Mouse (Mus musculus) ovary, adult 18-20 months (tissue): ENCODE measurements around the gene Nrbp1.
"Not testable (repeated sequence)": the region's sequence is repeated elsewhere in the genome, so short reads cannot be mapped to it uniquely, and the experiment has no call there.

ENCODE experiments used
- DNase-seq: peaks from one replicate; pipeline ENCODE4 v3.0.0; 2022; ENCODE audit warnings: low spot score, mixed read lengths

The Nrbp1 gene

DNA sequence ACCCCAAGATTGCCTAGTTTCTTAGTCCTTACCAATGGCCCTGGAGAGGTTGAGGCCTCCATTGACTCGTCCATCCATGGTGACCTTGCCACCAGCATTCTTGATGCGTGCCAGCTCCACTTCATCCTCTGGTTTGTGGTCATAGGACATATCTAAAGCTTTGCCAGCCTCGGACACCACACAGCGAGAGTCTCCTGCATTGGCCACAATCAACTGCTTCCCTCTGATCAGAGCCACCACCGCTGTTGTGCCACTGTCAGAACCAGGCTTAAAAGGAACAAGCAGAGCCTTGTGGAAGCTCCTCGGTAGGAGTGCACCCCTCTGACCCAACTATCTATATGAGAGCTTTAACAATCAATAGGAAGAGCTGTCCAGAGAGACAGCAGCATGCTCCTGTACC is 36.2 kb upstream of the Nrbp1 start:
- no peak for DNase-seq

DNA sequence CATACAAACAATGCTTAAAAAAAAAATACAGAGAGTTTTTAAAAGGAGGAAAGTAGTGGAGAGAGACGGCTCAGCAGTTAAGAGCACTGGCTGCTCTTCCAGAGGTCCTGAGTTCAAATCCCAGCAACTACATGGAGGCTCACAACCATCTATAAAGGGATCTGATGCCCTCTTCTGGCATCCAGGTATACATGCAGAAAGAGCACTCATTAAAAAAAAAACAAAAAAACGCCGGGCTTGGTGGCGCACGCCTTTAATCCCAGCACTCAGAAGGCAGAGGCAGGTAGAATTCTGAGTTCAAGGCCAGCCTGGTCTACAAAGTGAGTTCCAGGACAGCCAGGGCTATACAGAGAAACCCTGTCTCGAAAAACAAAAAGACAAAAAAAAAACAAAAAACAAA is 24.1 kb upstream of the Nrbp1 start:
- not testable (repeated sequence) for DNase-seq

DNA sequence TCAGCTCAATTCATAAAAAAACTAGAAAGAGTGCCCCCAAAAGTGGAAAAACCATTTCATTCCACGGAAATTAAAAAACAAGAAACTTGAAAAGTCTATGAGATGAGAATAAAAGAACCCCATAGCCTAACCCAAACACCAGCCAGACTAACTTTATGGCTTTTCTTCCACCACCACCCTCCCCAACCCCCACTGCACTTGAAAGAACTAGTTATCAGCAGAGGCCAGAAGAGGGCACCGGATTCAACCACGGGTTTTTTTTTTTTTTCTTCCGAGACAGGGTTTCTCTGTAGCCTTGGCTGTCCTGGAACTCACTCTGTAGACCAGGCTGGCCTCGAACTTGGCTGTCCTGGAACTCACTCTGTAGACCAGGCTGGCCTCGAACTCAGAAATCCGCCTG is 22.4 kb upstream of the Nrbp1 start:
- DNase-seq: no peak

DNA sequence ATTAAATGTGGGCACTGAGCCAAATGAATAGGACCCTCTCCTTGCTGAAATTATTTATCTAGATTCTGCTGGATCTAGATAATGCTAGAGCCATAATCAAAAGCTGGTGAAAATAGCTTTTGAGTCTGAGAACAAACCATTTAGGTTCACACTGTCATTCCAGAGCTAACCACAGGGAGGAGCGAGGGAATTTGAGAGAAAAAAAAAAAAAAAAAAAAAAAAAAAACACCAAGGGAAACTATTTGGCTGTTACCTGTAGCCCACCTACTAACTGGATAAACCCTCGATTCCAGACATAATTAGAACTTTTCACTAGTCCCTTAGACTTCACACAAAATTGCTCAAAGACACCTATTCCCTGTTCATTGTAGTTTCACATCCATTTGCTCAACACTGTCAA is 21.6 kb upstream of the Nrbp1 start:
- DNase-seq: no peak

DNA sequence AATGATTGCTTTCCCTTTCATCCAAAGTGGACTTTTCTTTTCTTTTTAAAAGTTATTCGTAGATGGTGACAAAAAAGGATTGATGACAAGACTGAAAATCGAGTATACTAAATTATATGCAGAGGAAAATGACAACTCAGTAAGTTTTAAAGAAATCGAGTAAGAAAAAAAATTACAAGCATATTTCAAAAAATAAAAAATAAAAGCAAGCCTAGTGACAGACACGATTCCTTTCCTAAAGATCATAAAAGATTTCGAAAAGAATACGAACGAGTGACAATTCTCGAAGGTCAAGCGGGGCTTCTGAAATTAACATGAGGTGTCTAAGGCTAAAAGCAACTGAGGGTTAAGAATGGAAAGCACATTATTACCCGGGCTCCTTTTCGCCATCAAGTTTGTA is 21.2 kb upstream of the Nrbp1 start:
- no peak for DNase-seq

DNA sequence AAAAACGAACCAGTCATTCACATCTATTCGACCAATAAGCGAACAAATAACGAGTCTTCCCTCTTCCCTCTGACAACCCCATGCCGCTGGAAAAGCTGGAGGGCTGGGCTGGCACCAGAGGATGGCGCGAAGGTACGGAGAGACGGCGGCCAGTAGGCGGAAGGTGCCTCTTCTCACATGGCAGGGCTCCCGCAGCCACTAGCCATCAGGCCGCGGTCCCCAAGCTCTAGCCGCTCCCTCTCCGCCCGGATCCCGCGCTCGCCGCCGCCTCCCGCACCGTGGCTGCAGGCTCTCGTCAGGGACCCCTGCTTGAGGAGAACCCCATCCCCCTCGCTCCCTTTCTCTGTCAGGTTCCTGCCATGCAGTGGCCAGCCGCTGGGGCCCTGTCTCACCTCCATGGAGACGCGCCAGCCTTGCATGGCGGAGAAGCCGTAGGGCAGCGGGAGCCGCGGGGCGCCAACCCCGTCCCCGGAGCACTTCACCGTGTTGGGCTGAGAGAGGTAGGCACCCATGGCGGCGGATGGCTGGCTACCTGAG is 20.7 kb upstream of the Nrbp1 start:
- DNase-seq: peak; percentile 29

DNA sequence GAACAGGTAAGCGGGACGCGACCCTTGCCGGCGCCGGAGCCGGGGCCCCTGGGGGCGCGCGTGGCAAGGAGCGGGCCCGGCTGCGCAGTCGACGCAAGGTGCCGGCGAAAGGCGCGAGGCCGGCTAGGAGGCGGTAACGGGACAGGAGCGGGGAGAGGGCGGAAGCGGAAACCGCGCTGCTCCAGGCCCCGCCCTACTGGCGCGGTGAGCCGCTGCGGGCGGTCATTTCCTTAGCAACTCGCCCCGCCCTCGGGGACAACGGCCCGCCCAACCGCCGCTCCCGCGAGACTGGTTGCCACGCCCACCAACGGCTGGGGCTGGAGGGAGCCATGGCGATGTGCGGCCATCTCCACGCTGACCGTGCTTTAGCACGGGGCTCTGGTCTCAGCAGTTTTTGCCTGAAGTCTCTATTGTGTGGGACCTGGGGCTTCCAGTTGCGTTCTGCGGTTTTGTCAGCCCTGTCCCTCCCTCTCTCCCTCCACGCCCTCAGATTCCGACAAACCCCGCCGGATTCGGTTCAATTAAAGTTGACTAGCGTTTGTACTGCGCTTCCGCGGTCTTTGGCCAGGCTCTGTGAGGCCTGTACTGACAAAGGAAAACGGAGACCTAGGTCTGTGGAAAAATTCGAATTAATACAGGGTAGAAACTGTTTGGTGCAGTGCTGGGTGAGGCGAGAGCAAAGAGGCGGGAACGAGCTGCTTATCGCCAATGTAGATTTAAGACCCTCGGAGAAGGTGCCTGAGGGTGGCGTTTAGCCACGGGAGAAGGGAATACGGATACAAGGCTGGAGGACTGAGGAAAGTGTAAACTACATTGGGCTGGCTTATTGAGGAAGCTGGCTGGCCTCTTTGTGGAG is 20.0 kb upstream of the Nrbp1 start, which contains the start of gene Ppm1g:
Gene Ppm1g, minus strand, starts transcription at position 240 of the 856 bp plus-strand sequence.
- peak; percentile 94 for DNase-seq

DNA sequence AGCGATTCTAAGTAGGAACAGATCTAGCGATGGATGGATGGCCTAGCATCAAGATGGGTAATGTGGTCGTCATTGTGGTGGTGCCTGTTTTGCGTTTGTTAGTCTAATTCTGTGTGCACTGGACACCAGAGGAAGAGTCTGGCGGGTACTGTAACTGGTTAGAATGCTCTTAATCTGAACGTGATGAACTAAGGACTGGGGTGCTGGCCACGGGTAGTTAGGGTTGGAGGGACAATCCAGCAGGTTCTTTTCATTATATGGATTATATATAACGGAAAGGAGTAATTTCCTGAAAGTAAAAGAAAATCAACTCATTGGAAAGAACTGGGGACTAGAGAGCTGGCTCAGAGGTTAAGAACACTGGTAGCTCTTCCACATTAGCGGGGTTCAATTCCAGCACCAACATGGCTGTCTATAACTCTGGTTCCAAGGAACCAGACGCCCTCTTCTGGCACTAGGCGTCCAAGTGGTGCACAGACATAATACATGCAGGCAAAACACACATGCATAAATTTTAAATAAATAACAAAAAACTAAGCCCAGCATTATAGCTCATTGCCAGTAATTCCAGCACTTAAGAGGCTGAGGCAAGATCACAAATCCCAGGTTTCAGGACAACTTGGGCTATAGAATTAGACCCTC is 19.2 kb upstream of the Nrbp1 start:
- DNase-seq: no peak

DNA sequence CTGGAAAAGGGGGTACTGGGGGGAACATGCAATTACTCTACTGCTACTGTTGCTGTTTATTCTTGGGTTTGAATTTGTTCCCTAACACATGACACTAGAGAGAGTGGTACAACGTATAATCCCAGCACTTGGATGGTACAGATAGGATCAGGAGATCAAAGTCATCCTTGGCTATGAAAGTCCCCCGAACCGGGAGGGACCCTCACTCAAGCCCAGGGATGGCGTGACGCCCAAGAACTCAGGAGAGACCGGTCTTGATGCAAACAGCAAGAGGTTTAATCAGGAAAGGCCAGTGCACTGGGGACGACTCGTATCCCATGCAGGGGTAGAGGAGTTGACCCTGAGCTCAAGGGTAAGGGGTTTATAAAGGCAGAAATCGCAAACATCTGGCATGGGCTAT is 18.0 kb upstream of the Nrbp1 start:
- DNase-seq: no peak

DNA sequence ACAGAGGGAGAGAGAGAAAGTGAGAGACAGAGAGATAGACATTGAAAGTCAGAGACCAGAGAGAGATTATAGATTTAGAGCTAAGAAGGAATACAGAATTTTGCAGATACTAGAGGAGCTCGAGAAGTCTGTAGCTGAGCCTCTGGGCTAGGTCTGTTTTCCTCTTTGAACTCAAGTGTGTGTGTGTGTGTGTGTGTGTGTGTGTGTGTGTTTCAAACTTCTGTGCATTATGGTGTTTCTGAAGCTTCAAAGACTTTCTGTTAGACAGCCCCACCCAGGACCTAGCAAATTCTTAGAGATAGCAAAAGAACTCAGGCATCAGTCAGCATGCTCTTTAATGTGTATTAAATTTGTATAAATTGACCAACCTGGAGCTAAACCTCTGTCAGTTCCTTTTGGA is 14.0 kb upstream of the Nrbp1 start:
- no peak for DNase-seq

DNA sequence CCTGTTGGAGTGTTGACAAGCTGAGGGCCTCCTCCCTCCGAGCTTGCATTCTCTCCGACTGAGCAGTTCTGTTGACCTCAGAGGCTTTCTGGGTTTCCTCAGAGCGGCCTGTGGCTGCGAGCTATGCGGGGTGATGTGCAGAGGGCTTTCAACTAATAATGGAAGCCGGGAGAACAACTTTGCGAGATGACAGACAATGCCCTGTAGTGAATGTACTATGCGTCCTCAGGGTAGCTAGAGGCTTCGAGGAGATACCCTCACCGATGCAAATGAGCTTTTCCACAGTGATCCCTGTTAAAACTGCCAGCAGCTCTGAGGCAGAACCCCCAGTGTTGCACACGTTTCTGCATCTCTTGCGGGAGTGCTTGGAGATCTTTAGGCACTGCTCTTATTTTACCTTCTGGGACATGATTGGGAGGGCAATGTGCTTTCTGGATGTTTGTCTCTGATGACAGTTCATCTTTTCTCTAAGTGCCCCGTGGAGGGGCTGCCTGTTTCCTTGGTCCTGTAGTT is 914 bp downstream of the Nrbp1 start:
- DNase-seq: no peak

DNA sequence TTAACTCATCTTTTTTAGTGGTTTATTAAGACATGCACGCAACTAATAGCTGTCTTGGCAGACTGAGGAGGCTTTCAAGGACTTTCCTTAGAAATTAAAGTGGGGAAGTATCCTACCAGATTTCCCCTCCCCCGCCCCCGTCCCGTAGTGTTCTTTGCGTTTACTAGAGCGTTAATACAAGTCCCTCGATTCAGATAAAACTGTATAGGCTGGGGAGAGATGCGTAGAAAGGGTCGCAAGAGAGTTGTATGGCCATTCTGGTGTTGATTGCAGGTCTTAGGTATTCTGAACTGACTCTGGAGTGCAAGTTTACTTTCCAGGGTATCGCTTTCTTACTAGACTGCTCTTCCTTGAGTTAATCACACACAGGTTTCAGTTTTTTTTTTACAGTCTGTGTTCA is 1.5 kb downstream of the Nrbp1 start:
- DNase-seq: no peak

DNA sequence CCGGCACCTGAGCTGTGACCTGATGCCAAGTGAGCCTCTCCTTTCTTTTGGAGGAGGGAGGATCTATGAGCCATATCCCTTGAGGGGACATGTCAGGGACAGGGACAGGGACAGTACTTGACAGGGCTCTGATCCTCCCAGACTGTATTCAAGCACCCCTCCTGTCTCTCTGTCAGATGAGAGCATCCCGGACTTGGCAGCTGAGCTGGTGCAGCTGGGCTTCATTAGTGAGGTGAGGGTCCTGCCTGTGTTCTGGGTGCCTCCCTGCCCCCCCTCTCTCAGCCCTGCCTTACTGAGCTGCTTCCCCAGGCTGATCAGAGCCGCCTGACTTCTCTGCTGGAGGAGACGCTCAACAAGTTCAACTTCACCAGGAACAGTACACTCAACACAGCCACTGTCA is 10.1 kb downstream of the Nrbp1 start:
- no peak for DNase-seq

DNA sequence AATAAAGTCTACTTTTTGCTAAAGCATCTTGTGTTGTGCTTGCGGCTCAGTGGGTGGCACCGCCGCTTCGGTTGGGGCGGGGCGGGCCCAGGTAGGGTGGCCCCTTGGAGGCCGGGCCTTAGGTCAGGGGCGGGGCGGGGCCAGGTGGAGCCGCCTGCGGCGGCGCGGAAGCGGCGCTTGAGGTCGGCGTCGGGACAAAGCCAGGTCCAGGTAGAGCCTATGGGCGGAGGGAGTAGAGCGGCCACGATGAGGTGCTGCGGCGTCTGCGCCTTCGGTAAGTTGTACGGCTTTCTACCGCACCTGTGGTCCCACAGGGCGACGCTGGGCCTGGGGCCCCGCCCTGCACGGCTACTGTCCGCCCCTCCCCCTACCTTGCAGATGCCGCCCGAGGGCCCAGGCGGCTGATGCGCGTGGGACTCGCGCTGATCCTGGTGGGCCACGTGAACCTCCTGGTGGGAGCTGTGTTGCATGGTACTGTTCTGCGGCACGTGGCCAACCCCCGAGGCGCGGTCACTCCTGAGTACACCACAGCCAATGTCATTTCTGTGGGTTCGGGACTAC is 11.0 kb downstream of the Nrbp1 start, which contains the start of gene Krtcap3:
Gene Krtcap3, plus strand, starts transcription at position 151 of the 561 bp plus-strand sequence.
- no peak for DNase-seq

DNA sequence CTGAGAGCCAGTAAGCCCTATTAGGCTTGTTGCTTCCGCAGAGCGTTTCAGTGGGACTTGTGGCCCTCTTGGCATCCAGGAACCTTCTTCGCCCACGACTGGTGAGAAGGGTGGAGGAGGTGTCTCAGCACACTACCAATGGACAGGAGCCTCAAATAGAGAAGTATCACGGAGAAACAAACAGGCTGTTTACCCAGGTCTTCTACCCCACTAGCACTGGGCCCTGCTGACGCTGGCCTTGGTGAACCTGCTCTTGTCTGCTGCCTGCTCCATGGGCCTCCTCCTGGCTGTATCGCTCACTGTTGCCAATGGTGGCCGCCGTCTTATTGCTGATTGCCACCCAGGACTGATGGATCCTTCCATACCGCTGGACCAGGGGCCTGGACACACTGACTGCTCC is 11.5 kb downstream of the Nrbp1 start:
- no peak for DNase-seq

DNA sequence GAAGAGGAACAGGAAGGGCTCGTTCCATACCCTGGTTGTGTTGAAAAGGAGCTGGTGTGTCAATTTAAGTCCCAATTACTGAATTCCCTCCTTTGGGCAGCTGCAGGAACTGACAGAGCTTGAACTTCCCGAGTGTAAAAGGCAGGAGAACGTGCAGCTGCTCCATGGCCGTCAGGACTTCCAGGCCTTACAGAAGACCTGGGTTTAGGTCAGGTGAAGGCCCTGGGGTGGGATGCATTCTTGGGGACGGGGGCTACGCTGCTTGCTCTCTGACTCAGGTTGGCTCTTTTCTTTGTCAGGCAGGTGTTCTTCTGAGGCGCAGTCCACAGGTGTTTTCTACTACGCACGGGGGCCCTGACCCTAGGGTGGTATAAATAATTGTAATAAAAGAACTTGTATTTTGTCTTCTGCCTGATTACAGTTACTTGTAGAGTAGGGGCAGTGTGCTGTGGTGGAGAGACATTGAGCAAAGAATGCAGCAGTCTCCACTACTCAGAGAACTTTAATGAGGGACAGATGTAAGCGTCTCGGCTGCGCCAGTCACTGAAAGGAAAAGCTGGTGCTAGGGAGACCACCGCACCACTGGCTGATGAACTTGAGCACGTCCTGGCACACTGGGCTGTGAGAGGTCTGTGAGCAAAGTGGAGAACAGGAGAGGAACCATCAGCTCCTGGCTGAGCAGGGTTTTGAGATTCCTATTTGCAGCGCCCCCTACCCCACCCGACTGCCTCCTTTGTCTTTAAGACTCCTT is 12.3 kb downstream of the Nrbp1 start:
- no peak for DNase-seq

DNA sequence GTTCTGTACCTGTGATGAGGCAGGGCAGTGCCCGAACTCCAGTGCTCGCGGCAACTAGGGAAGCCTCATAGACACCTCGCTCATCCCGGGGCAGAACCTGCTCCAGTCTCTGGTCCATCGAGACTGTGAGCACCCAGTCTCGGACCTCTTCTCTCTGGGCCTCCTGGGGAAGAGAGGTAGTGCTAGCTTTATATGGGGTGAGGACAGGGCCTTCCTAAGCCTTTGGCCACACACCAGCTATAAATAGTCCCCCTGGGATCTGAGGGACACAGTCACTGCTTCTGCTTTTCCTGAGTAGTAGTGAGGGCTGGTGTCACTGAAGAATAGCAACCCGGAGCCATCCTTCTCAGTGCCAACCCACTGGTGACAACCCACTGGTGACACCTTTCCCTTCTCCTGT is 13.1 kb downstream of the Nrbp1 start:
- DNase-seq: no peak

DNA sequence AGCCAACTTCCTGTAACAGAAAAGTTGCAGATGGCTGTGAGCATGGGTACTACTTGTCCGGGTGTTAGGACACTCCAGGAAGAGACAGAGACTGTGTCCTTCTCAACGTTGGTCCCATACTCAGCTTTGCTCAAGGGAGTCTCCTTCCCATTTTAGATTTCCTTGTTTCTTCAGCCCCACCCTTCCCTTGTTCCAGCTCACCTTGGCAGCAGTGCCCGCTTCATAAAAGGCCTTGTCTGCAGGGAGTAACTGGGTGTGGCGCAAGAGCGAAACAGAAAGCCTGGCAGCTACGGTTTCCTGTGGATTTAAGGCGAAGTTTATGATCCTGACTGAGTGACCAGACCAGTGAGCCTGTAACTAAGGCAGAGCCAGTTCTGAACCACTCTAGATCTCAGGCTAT is 13.8 kb downstream of the Nrbp1 start:
- DNase-seq: no peak

DNA sequence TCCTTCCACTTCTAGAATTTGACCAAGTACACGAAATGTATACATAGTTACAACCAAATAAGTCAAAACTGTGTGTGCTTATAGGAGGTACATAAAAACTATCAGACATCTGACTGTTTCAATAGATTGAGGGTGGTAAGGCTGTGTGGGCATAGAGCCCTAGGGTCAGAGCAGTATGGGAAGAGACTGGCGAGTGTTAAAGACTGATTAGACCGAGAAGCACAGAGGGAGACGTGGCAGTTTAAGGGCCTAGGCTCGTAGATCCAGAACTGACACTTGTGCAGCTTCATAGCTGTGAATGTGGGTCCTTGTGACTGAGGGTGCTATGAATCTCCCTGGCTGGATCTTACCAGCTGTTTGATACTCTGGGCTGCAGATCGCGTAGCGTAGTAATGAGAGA is 14.2 kb downstream of the Nrbp1 start:
- DNase-seq: no peak

DNA sequence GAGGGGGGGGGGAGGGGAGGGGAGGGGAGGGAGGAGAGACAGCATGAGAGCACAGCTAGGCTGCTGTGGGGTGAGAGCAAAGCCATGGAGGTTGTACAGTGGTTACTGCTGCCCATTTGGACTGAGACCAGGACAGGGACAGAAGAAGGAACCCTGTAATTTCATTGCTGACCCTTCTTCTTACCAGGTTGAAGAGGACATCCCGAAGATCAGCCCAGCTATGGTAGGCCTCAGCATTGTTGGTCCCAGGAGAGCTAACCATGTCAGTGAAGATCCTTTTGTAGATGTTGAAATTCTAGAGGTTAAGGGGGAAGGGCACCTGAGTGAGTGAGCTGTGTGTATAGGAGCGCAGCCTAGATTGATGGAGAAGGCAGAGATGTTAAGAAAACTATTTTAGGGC is 14.7 kb downstream of the Nrbp1 start:
- no peak for DNase-seq

DNA sequence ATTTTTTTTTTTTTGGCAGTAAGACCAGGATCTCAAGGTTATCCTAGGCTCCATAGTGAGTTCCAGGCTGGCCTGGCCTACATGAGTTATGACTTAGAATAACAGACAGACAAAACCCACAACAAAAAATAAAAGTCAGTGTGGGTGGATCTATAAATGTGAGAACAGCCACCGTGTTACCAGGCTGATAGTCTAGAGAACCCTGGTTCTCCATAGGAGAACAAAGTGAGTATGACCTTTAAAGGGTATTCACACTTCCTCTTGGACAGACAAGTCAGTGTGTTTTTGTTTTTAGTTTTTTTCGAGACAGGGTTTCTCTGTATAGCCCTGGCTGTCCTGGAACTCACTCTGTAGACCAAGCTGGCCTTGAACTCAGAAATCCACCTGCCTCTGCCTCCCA is 15.3 kb downstream of the Nrbp1 start:
- DNase-seq: no peak

DNA sequence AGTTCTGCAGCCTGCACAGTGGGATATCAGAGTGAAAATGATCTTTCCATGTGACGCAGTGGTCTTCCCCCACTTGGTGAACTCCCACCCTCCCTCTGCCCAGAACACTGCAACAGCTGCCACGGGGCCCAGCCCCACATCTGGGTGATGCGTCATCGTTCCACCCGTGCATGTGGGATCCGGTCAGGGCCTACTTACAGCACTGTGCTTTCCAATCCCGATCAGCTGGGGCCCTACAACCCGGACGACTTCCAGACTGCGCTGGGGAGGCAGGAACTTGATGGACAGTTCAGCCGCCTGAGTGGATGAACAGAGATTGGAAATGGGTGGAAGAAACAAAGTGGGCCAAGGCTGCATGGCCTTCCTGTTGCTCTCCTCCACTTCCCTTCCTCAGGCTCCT is 17.0 kb downstream of the Nrbp1 start:
- DNase-seq: no peak
